In the genomic region with DNA sequence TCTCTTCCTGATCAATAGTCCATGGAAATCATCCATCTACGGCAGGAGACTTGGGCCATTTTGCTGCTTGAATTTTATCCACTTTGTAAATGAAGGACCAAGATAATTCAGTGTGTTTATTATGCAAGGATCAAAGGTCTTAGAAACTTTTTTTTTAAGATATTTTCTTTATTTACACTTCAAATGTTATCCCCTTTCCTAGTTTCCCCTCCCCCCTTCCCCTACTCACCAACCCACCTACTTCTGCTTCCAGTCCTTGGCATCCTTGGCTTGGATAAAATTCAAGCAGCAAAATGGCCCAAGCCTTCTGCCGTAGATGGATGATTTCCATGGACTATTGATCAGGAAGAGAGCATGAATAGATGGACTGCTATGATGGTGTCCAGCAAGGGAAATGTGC, we compare ENCODE assay signal across 22 mouse cellular contexts. TPM values are rescaled to one million over a fixed set of nuclear protein-coding genes. Genes with fewer than 3 reads are reported as not detected.
DNase-seq lines count a peak whose midpoint lies in the region; ATAC-seq and TF ChIP-seq lines count a peak whose summit lies in the region.
"Had no signal": no experiment of that assay in that cellular context is flagged by ENCODE, and none has a peak within 500 bp of the region (broad histone marks: within the 10 kb centered on the region; RNA-seq: fewer than 3 reads in every experiment).

No protein-coding gene starts in this region.

- WGBS in kidney, adult 2 months, result 51% methylated on average over 2 of the region's 2 CpGs
- WGBS in kidney, embryonic 16.5 days, result 82% methylated on average over 2 of the region's 2 CpGs
- WGBS in kidney, embryonic 15.5 days, result 92% methylated on average over 2 of the region's 2 CpGs
- WGBS in liver, adult 2 months, result 23% methylated on average over 2 of the region's 2 CpGs

- peaks cover 17% of the 10 kb centered on the region; the same call in 1 of the 2 replicates for H3K79me2 ChIP-seq in liver, adult 2 months (ENCODE audit: control insufficient read depth, insufficient read depth, low read length)

- peaks cover 58% of the 10 kb centered on the region for H3K4me1 ChIP-seq in kidney, adult 2 months (ENCODE audit: control insufficient read depth, insufficient read depth, low read length)
- H3K4me1 ChIP-seq in kidney, embryonic 16.5 days (ENCODE audit: insufficient read depth, low read length), result peaks cover 19% of the 10 kb centered on the region
- H3K4me1 ChIP-seq in kidney, embryonic 15.5 days, result peaks cover 21% of the 10 kb centered on the region
- H3K4me1 ChIP-seq in liver, adult 2 months (ENCODE audit: control insufficient read depth, insufficient read depth, low read length), result peaks cover 40% of the 10 kb centered on the region

- no peak for DNase-seq in kidney, adult 2 months
- DNase-seq in kidney, postnatal 14 days, result no peak
- peak; percentile 97 for DNase-seq in liver, adult 2 months (ENCODE audit: extremely low read depth, low read depth, low spot score)
- DNase-seq in liver, result no peak
- DNase-seq: adrenal gland, adult 2 months; adrenal gland, adult 8-10 months; adrenal gland, postnatal 10 days; adrenal gland, postnatal 14 days; adrenal gland, postnatal 25 days; adrenal gland, postnatal 36 days; B cell, adult 2 months; cerebellum, adult 11 months; cerebellum, adult 11-12 months; cerebellum, adult 18-20 months had no signal

- no peak overlapping the region for H3K4me2 ChIP-seq in kidney, embryonic 16.5 days (replicated peaks; ENCODE audit: low read depth, low read length)
- no peak overlapping the region for H3K4me2 ChIP-seq in kidney, embryonic 15.5 days

- H3K27ac ChIP-seq in kidney, adult 2 months (ENCODE audit: insufficient read depth, low read depth, low read length), result peak overlapping the region; percentile 97
- peak overlapping the region; percentile 80; the same call in 1 of the 2 replicates for H3K27ac ChIP-seq in kidney, embryonic 16.5 days (ENCODE audit: low read length)
- H3K27ac ChIP-seq in kidney, embryonic 15.5 days, result no peak overlapping the region
- peak overlapping the region; percentile 71 for H3K27ac ChIP-seq in liver, adult 2 months (replicated peaks; ENCODE audit: insufficient read depth, low read depth, low read length)

- H3K36me3 ChIP-seq in kidney, adult 2 months (ENCODE audit: control insufficient read depth, insufficient read depth, low read length), result no peaks in the 10 kb centered on the region
- H3K36me3 ChIP-seq in kidney, embryonic 16.5 days (ENCODE audit: insufficient read depth, low read length), result no peaks in the 10 kb centered on the region
- H3K36me3 ChIP-seq in kidney, embryonic 15.5 days, result no peaks in the 10 kb centered on the region
- no peaks in the 10 kb centered on the region for H3K36me3 ChIP-seq in liver, adult 2 months (ENCODE audit: control insufficient read depth, insufficient read depth, low read length)
- H3K36me3 ChIP-seq: G1E had no signal

- no peak for TF ChIP-seq CTCF in kidney, adult 2 months (conservative IDR thresholded peaks at IDR 0.05; ENCODE audit: insufficient read depth, insufficient read length, low read depth, low read length)
- TF ChIP-seq CTCF in liver, adult 2 months (IDR thresholded peaks at IDR 0.05; ENCODE audit: low read depth, low read length), result no peak

- H3K9me3 ChIP-seq in kidney, embryonic 16.5 days (ENCODE audit: low read length), result no peaks in the 10 kb centered on the region
- H3K9me3 ChIP-seq in kidney, embryonic 15.5 days (replicated peaks), result no peaks in the 10 kb centered on the region
- H3K9me3 ChIP-seq: G1E had no signal

- H3K27me3 ChIP-seq in kidney, adult 2 months (replicated peaks; ENCODE audit: control insufficient read depth, insufficient read depth, low read length), result no peaks in the 10 kb centered on the region
- H3K27me3 ChIP-seq in kidney, embryonic 16.5 days (ENCODE audit: insufficient read depth, low read length), result no peaks in the 10 kb centered on the region
- no peaks in the 10 kb centered on the region for H3K27me3 ChIP-seq in kidney, embryonic 15.5 days
- no peaks in the 10 kb centered on the region for H3K27me3 ChIP-seq in liver, adult 2 months (ENCODE audit: control insufficient read depth, insufficient read depth, low read length)
- H3K27me3 ChIP-seq: CH12.LX, Patski had no signal

- H3K4me3 ChIP-seq in kidney, adult 2 months (ENCODE audit: insufficient read depth, low read depth, low read length), result no peak overlapping the region
- no peak overlapping the region for H3K4me3 ChIP-seq in kidney, embryonic 16.5 days (ENCODE audit: low read length)
- H3K4me3 ChIP-seq in kidney, embryonic 15.5 days (replicated peaks), result no peak overlapping the region
- peak overlapping the region; percentile 31; the same call in 1 of the 2 replicates for H3K4me3 ChIP-seq in liver, adult 2 months (ENCODE audit: insufficient read depth, low read depth, low read length)

- H3K9ac ChIP-seq in kidney, embryonic 16.5 days (replicated peaks; ENCODE audit: low read length), result no peak overlapping the region
- no peak overlapping the region for H3K9ac ChIP-seq in kidney, embryonic 15.5 days
- H3K9ac ChIP-seq in liver, adult 2 months (ENCODE audit: low read depth, low read length), result no peak overlapping the region

- TF ChIP-seq POLR2A in kidney, adult 2 months (IDR thresholded peaks at IDR 0.05; ENCODE audit: low read depth, low read length), result no peak
- no peak for TF ChIP-seq POLR2A in liver, adult 2 months (IDR thresholded peaks at IDR 0.05; ENCODE audit: extremely low read depth, insufficient read depth, low read length)

- no peak for ATAC-seq in kidney, embryonic 16.5 days (ENCODE audit: low FRiP score, low TSS enrichment)
- ATAC-seq in kidney, embryonic 15.5 days (replicated peaks; ENCODE audit: low FRiP score), result no peak
- ATAC-seq: activated CD4-positive, CD25-positive, alpha-beta regulatory T cell, adult 4 months; CD4-positive, CD25-positive, alpha-beta regulatory T cell, adult 4 months; Patski had no signal

RNA-seq across cellular contexts. Expression of a gene that starts 38.1 kb away (rescaled TPM):
- polyA plus RNA-seq in kidney, adult 2 months (2012; rRNA removed), result 31.6 and 31.8 TPM in 2 replicates
- polyA plus RNA-seq in kidney, embryonic 16.5 days (2015; fragmentation: Nextera tagmentation; extraction: Ambion mirVana), result 4.6 and 5.9 TPM in 2 replicates
- 5.7 and 6.2 TPM in 2 replicates for polyA plus RNA-seq in kidney, embryonic 15.5 days (2015; fragmentation: Nextera tagmentation; extraction: Ambion mirVana)
- total RNA-seq in liver, adult 2 months (2014; rRNA removed), result 13.5 and 15.1 TPM in 2 replicates
- 13.3 and 13.7 TPM in 2 replicates for polyA plus RNA-seq in liver, adult 2 months (2012; rRNA removed)
- total RNA-seq: MEL had no signal
- polyA plus RNA-seq: G1E had no signal
